22 mouse cellular contexts compared by ENCODE assay signal in the genomic region with DNA sequence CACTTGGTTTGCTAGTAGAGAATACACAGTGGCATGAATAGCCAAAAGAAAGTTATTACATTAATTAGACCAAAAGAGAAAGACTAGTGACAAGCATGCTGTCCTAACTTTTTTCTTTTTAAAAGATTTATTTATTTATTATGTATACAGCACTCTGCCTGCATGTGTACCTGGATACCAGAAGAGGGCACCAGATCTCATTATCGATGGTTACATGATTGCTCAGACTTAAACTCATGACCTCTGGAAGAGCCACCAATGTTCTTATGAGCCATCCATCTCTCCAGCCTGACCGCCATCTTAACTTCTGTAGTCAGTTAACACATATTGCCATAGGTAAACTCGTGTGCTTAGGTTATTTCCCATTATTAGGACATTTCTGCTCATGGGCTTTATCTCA.
DNase-seq lines count a peak whose midpoint lies in the region; ATAC-seq and TF ChIP-seq lines count a peak whose summit lies in the region.
"Had no signal": no experiment of that assay in that cellular context is flagged by ENCODE, and none has a peak within 500 bp of the region (broad histone marks: within the 10 kb centered on the region; RNA-seq: fewer than 3 reads in every experiment).

No protein-coding gene starts in this region.

- WGBS in kidney, postnatal 0 days = 93% methylated on average over 3 of the region's 3 CpGs
- WGBS in kidney, embryonic 16.5 days = 96% methylated on average over 3 of the region's 3 CpGs
- WGBS in liver, postnatal 0 days (ENCODE audit: insufficient replicate concordance) = 86% methylated on average over 3 of the region's 3 CpGs
- WGBS in hindbrain, embryonic 13.5 days = 97% methylated on average over 3 of the region's 3 CpGs

- no peaks in the 10 kb centered on the region for H3K36me3 ChIP-seq in kidney, postnatal 0 days (ENCODE audit: insufficient read depth, low read length)
- H3K36me3 ChIP-seq in kidney, embryonic 16.5 days (ENCODE audit: insufficient read depth, low read length) = 0 out of 2 replicates have a peak, but pooled peaks cover 3% of the 10 kb centered on the region
- peaks cover 11% of the 10 kb centered on the region; the same call in 1 of the 2 replicates for H3K36me3 ChIP-seq in liver, postnatal 0 days (replicated peaks; ENCODE audit: insufficient read depth, low read length)
- no peaks in the 10 kb centered on the region for H3K36me3 ChIP-seq in hindbrain, embryonic 13.5 days
- H3K36me3 ChIP-seq: forebrain, embryonic 12.5 days; limb, embryonic 15.5 days had no signal

- ATAC-seq in kidney, postnatal 0 days (replicated peaks; ENCODE audit: low FRiP score, low read depth) = no peak
- no peak for ATAC-seq in kidney, embryonic 16.5 days (ENCODE audit: low FRiP score, low TSS enrichment)
- no peak for ATAC-seq in liver, postnatal 0 days
- no peak for ATAC-seq in monocyte, adult 5-6 weeks (replicated peaks; ENCODE audit: insufficient number of reproducible peaks, low FRiP score, low TSS enrichment, poor library complexity, severe bottlenecking)
- ATAC-seq in hindbrain, embryonic 13.5 days (ENCODE audit: low FRiP score) = no peak
- ATAC-seq: activated CD4-positive, CD25-positive, alpha-beta regulatory T cell, adult 4 months; hindbrain, embryonic 16.5 days had no signal

- H3K4me3 ChIP-seq in kidney, postnatal 0 days (replicated peaks; ENCODE audit: low read depth, low read length) = no peak overlapping the region
- H3K4me3 ChIP-seq in kidney, embryonic 16.5 days (ENCODE audit: low read length) = no peak overlapping the region
- H3K4me3 ChIP-seq in liver, postnatal 0 days (ENCODE audit: low read depth, low read length) = no peak overlapping the region
- H3K4me3 ChIP-seq in hindbrain, embryonic 13.5 days = no peak overlapping the region
- H3K4me3 ChIP-seq: forebrain, embryonic 12.5 days; limb, embryonic 15.5 days had no signal

- no peaks in the 10 kb centered on the region for H3K9me3 ChIP-seq in kidney, postnatal 0 days (replicated peaks; ENCODE audit: low read length)
- no peaks in the 10 kb centered on the region for H3K9me3 ChIP-seq in kidney, embryonic 16.5 days (ENCODE audit: low read length)
- no peaks in the 10 kb centered on the region for H3K9me3 ChIP-seq in liver, postnatal 0 days (ENCODE audit: low read length)
- no peaks in the 10 kb centered on the region for H3K9me3 ChIP-seq in hindbrain, embryonic 13.5 days
- H3K9me3 ChIP-seq: forebrain, embryonic 12.5 days; limb, embryonic 15.5 days had no signal

- TF ChIP-seq CTCF in kidney, postnatal 0 days (IDR thresholded peaks at IDR 0.05; ENCODE audit: low read depth) = peak; percentile 29; the same call in 1 of the 2 replicates
- peak; percentile 49 for TF ChIP-seq CTCF in liver, postnatal 0 days (IDR thresholded peaks at IDR 0.05; ENCODE audit: low read depth)

- H3K27ac ChIP-seq in kidney, postnatal 0 days = no peak overlapping the region
- H3K27ac ChIP-seq in kidney, embryonic 16.5 days (ENCODE audit: low read length) = no peak overlapping the region
- H3K27ac ChIP-seq in liver, postnatal 0 days (ENCODE audit: low read depth) = no peak overlapping the region
- H3K27ac ChIP-seq in hindbrain, embryonic 13.5 days = no peak overlapping the region
- H3K27ac ChIP-seq: forebrain, embryonic 12.5 days; limb, embryonic 15.5 days had no signal

- H3K9ac ChIP-seq in kidney, postnatal 0 days (ENCODE audit: low read depth, low read length) = no peak overlapping the region
- H3K9ac ChIP-seq in kidney, embryonic 16.5 days (replicated peaks; ENCODE audit: low read length) = no peak overlapping the region
- no peak overlapping the region for H3K9ac ChIP-seq in liver, postnatal 0 days (replicated peaks)
- no peak overlapping the region for H3K9ac ChIP-seq in hindbrain, embryonic 13.5 days
- H3K9ac ChIP-seq: forebrain, embryonic 12.5 days; limb, embryonic 15.5 days had no signal

- H3K4me2 ChIP-seq in kidney, postnatal 0 days (ENCODE audit: low read length) = no peak overlapping the region
- H3K4me2 ChIP-seq in kidney, embryonic 16.5 days (replicated peaks; ENCODE audit: low read depth, low read length) = no peak overlapping the region
- no peak overlapping the region for H3K4me2 ChIP-seq in liver, postnatal 0 days (ENCODE audit: low read depth, low read length)
- H3K4me2 ChIP-seq in hindbrain, embryonic 13.5 days = no peak overlapping the region
- H3K4me2 ChIP-seq: forebrain, embryonic 12.5 days; heart, embryonic 11.5 days; limb, embryonic 15.5 days; midbrain, embryonic 11.5 days had no signal

- no peak for TF ChIP-seq EP300 in liver, postnatal 0 days (IDR thresholded peaks at IDR 0.05; ENCODE audit: low read depth)

- no peak for DNase-seq in kidney, postnatal 0 days (ENCODE audit: low spot score)
- DNase-seq in 416B (ENCODE audit: low read depth) = peak; percentile 41
- DNase-seq in NIH3T3 (ENCODE audit: low read depth) = peak; percentile 13
- DNase-seq in liver, postnatal 0 days = no peak
- no peak for DNase-seq in ovary, postnatal 14 days (ENCODE audit: low spot score)
- DNase-seq: adrenal gland, postnatal 36 days; cerebellum, adult 9-11 months; heart, postnatal 14 days; kidney, adult 8-10 months; kidney, postnatal 4 days; lung, postnatal 14 days; right cerebral cortex, adult 18-20 months; thymus, adult 18-20 months had no signal

- H3K27me3 ChIP-seq in kidney, postnatal 0 days (ENCODE audit: insufficient read depth, low read length) = no peaks in the 10 kb centered on the region
- no peaks in the 10 kb centered on the region for H3K27me3 ChIP-seq in kidney, embryonic 16.5 days (ENCODE audit: insufficient read depth, low read length)
- no peaks in the 10 kb centered on the region for H3K27me3 ChIP-seq in liver, postnatal 0 days (ENCODE audit: insufficient read depth, low read length)
- no peaks in the 10 kb centered on the region for H3K27me3 ChIP-seq in hindbrain, embryonic 13.5 days
- H3K27me3 ChIP-seq: forebrain, embryonic 12.5 days; limb, embryonic 15.5 days had no signal

- H3K4me1 ChIP-seq in kidney, postnatal 0 days (replicated peaks; ENCODE audit: insufficient read depth, low read length) = no peaks in the 10 kb centered on the region
- no peaks in the 10 kb centered on the region for H3K4me1 ChIP-seq in kidney, embryonic 16.5 days (ENCODE audit: insufficient read depth, low read length)
- H3K4me1 ChIP-seq in liver, postnatal 0 days (ENCODE audit: insufficient read depth) = no peaks in the 10 kb centered on the region
- H3K4me1 ChIP-seq in hindbrain, embryonic 13.5 days (replicated peaks) = no peaks in the 10 kb centered on the region
- H3K4me1 ChIP-seq: forebrain, embryonic 12.5 days; limb, embryonic 15.5 days had no signal

Comparison
In these comparisons a context has a peak if more than half of its experiments do, and no peak if none do; other contexts are left out.
1. DNase-seq: peak in 416B (single experiment) and NIH3T3 (single experiment); none in kidney, postnatal 0 days (single experiment), liver, postnatal 0 days (single experiment) and ovary, postnatal 14 days (single experiment).